Mouse (Mus musculus): ENCODE measurements at regions not wholly inside any gene's neighbourhood (a gene's known extent, or its start where the extent isn't known, plus 50 kb on each side); places are given as distances from the start of the nearest gene placed in this dataset.
"Not testable (repeated sequence)": the region's sequence is repeated elsewhere in the genome, so short reads cannot be mapped to it uniquely, and the experiment has no call there.

DNA sequence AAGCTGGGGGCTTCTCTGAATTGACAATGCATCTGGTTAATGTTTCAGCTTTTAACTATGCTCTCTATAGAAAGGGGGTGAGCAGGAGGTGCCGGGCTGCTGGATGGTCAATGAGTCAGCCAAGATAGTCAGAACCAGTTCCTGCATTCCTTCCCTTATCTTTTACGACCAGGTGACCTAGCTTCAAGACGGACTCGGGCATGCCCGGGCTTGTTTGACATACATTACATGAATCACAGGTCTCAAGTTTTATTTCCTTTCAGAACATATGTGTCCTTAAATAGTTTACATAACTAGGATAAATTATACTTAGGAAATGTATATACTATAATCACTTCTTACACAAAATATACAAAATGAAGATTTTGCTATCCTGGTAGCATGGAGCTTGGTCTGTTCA lies 803.6 kb downstream of the Cdh10 start:
- not testable (repeated sequence) for H3K27ac ChIP-seq (ENCODE audit: low read depth, low read length); H3K4me3 ChIP-seq (ENCODE audit: low read depth, low read length); H3K9me3 ChIP-seq (ENCODE audit: control insufficient read depth, low read length); ATAC-seq (replicated peaks; ENCODE audit: low FRiP score); H3K4me2 ChIP-seq (ENCODE audit: low read depth, low read length, severe bottlenecking); H3K4me1 ChIP-seq (replicated peaks; ENCODE audit: control insufficient read depth, insufficient read depth, low read length); DNase-seq (ENCODE audit: low spot score); H3K27me3 ChIP-seq (ENCODE audit: control insufficient read depth, insufficient read depth, low read length); H3K9ac ChIP-seq (ENCODE audit: low read length); H3K36me3 ChIP-seq (ENCODE audit: control insufficient read depth, insufficient read depth, low read length)
- WGBS, result 91% methylated on average over 5 of the region's 5 CpGs

DNA sequence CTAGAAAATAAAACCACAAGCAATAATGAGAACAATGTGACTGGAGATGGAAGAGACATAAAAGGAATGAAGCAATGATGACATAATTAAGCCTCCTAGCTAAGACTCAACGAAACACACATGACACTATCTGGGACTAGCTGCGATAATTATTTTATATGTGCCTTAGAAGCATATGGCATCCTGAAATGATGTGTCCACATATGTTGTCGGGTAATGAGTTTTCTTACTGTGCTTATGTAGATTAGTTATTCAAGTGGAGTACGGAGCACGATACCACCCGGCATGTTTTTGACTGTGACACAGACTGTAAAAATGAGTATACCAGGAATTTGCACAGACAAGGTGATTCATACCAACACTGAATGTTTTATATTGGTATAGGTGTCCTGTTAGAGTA lies 781.7 kb upstream of the Cdh12 start:
- H3K4me3 ChIP-seq (ENCODE audit: low read depth, low read length), result no peak overlapping the region
- no peaks in the 10 kb centered on the region for H3K9me3 ChIP-seq (ENCODE audit: control insufficient read depth, low read length)
- H3K9ac ChIP-seq (ENCODE audit: low read length), result no peak overlapping the region
- no peaks in the 10 kb centered on the region for H3K27me3 ChIP-seq (ENCODE audit: control insufficient read depth, insufficient read depth, low read length)
- 90% methylated on average over 6 of the region's 6 CpGs for WGBS
- H3K4me1 ChIP-seq (replicated peaks; ENCODE audit: control insufficient read depth, insufficient read depth, low read length), result no peaks in the 10 kb centered on the region
- DNase-seq (ENCODE audit: low spot score) (no peak), ATAC-seq (replicated peaks; ENCODE audit: low FRiP score) (no peak)
- no peak overlapping the region for H3K4me2 ChIP-seq (ENCODE audit: low read depth, low read length, severe bottlenecking)
- no peaks in the 10 kb centered on the region for H3K36me3 ChIP-seq (ENCODE audit: control insufficient read depth, insufficient read depth, low read length)
- H3K27ac ChIP-seq (ENCODE audit: low read depth, low read length), result no peak overlapping the region

DNA sequence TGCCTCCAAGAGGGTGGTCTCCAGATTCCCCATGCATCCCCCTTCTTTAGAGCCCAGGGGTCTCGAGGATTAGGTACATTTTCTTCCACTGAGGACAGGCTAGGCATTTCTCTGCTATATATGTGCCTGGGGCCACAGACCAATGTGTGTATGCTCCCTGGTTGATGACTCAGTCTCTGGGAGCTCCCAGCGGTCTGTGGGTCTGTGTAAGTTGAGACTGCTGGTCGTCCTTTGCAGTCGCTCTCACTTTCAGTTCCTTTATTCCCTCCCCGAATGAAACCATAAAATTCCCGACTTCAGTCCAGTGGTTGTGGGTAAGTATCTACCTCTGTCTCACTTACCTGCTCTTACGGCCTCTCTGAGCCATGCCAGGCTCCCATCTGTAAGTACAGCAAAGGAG lies 773.5 kb upstream of the Cdh12 start:
- WGBS, result 77% methylated on average over 7 of the region's 7 CpGs
- Histone ChIP-seq H3K4me3 (ENCODE audit: low read depth, low read length) (no peak overlapping the region), H3K9me3 (ENCODE audit: control insufficient read depth, low read length) (no peaks in the 10 kb centered on the region), H3K27ac (ENCODE audit: low read depth, low read length) (no peak overlapping the region), H3K27me3 (ENCODE audit: control insufficient read depth, insufficient read depth, low read length) (no peaks in the 10 kb centered on the region), H3K4me2 (ENCODE audit: low read depth, low read length, severe bottlenecking) (no peak overlapping the region), H3K9ac (ENCODE audit: low read length) (no peak overlapping the region), H3K4me1 (replicated peaks; ENCODE audit: control insufficient read depth, insufficient read depth, low read length) (no peaks in the 10 kb centered on the region), H3K36me3 (ENCODE audit: control insufficient read depth, insufficient read depth, low read length) (no peaks in the 10 kb centered on the region)
- ATAC-seq (replicated peaks; ENCODE audit: low FRiP score), result no peak
- DNase-seq (ENCODE audit: low spot score), result peak; percentile 45

DNA sequence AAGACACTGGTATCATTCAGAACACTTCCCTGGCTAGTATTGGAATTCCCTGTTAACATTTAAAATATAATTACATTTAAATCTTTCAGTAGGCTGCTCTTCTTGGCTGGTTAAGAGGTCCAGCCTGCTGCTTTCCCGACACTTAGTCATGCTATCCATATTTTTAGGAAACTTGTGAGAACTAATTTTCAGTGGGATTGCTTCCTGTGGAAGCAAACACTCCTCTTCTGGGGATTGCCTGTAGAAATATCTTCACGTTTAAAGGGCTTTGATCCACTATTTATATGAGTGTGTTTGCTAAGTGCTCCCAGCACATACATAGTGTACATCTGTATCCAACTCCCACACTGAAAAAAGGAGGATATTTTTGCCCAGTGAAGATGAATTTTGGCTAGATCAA lies 761.8 kb upstream of the Cdh12 start:
- no peak for DNase-seq (ENCODE audit: low spot score)
- Histone ChIP-seq H3K27ac (ENCODE audit: low read depth, low read length) (no peak overlapping the region), H3K4me3 (ENCODE audit: low read depth, low read length) (no peak overlapping the region), H3K36me3 (ENCODE audit: control insufficient read depth, insufficient read depth, low read length) (no peaks in the 10 kb centered on the region), H3K4me2 (ENCODE audit: low read depth, low read length, severe bottlenecking) (no peak overlapping the region), H3K9me3 (ENCODE audit: control insufficient read depth, low read length) (no peaks in the 10 kb centered on the region), H3K9ac (ENCODE audit: low read length) (no peak overlapping the region), H3K27me3 (ENCODE audit: control insufficient read depth, insufficient read depth, low read length) (no peaks in the 10 kb centered on the region), H3K4me1 (replicated peaks; ENCODE audit: control insufficient read depth, insufficient read depth, low read length) (no peaks in the 10 kb centered on the region)
- ATAC-seq (replicated peaks; ENCODE audit: low FRiP score), result no peak
- WGBS, result 87% methylated on average over 2 of the region's 2 CpGs

DNA sequence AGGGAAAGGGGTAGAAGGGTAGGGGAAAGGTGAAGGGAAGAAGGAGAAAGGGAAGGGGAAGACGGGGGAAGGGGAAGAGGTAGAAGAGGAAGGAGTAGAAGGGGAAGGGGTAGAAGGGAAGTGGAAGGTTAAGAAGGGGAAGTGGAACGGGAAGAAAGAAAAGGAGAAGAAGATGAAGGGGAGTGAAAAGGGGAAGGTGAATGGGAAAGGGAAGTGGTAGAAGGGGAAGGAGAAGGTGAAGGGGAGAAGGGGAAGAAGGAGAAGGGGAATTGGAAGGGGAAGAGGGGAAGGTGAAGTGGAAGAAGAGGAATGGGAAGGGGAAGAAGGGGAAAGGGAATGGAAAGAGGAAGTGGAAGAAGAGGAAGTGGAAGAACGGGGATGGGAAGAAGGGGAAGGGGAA lies 737.3 kb upstream of the Cdh12 start:
- DNase-seq (ENCODE audit: low spot score), result no peak
- WGBS, result 78% methylated on average over 3 of the region's 3 CpGs
- no peak for ATAC-seq (replicated peaks; ENCODE audit: low FRiP score)
- Histone ChIP-seq H3K4me1 (replicated peaks; ENCODE audit: control insufficient read depth, insufficient read depth, low read length) (no peaks in the 10 kb centered on the region), H3K36me3 (ENCODE audit: control insufficient read depth, insufficient read depth, low read length) (no peaks in the 10 kb centered on the region), H3K27ac (ENCODE audit: low read depth, low read length) (no peak overlapping the region), H3K4me3 (ENCODE audit: low read depth, low read length) (no peak overlapping the region), H3K4me2 (ENCODE audit: low read depth, low read length, severe bottlenecking) (no peak overlapping the region), H3K27me3 (ENCODE audit: control insufficient read depth, insufficient read depth, low read length) (no peaks in the 10 kb centered on the region), H3K9me3 (ENCODE audit: control insufficient read depth, low read length) (no peaks in the 10 kb centered on the region), H3K9ac (ENCODE audit: low read length) (no peak overlapping the region)

All from forebrain, embryonic 11.5 days (tissue).